Mouse (Mus musculus): Measurements from ENCODE around the gene Fancc.

Gene Fancc

GRCm38 (mm10) chr13:63496646-63497582 is at the start of gene Fancc:
TSS of gene Fancc (minus strand) at chr13:63497278.
- DNase-seq, result peak; percentile 55 to 70

GRCm38 (mm10) chr13:63545291-63545690 is 48.2 kb upstream of the Fancc start:
- DNase-seq, result no peak

GRCm38 (mm10) chr13:63544967-63545253 is 47.8 kb upstream of the Fancc start:
- no peak for DNase-seq

- no peak for DNase-seq
These were observed 47.3 kb upstream of the Fancc start for GRCm38 (mm10) chr13:63544119-63544966.

- no peak for DNase-seq
These were observed 46.4 kb upstream of the Fancc start for GRCm38 (mm10) chr13:63543459-63543858.

GRCm38 (mm10) chr13:63542796-63543384 is 45.8 kb upstream of the Fancc start:
- DNase-seq, result no peak

GRCm38 (mm10) chr13:63541510-63541909 is 44.4 kb upstream of the Fancc start:
- no peak for DNase-seq

- no peak for DNase-seq
These were observed 43.5 kb upstream of the Fancc start for GRCm38 (mm10) chr13:63540584-63540983.

GRCm38 (mm10) chr13:63534981-63535380 is 37.9 kb upstream of the Fancc start:
- no peak for DNase-seq

GRCm38 (mm10) chr13:63530857-63531256 is 33.8 kb upstream of the Fancc start:
- no peak for DNase-seq

- DNase-seq, result no peak
These were observed 33.3 kb upstream of the Fancc start for GRCm38 (mm10) chr13:63530371-63530764.

- DNase-seq, result no peak
These were observed 32.7 kb upstream of the Fancc start for GRCm38 (mm10) chr13:63529602-63530370.

- no peak for DNase-seq
These were observed 31.8 kb upstream of the Fancc start for GRCm38 (mm10) chr13:63528852-63529251.

GRCm38 (mm10) chr13:63528164-63528675 is 31.1 kb upstream of the Fancc start:
- peak; percentile 52 to 67 for DNase-seq

- DNase-seq, result no peak
These were observed 28.6 kb upstream of the Fancc start for GRCm38 (mm10) chr13:63525571-63526197.

- DNase-seq, result peak; percentile 68 to 75
These were observed 27.8 kb upstream of the Fancc start for GRCm38 (mm10) chr13:63524608-63525570.

GRCm38 (mm10) chr13:63524061-63524460 is 27.0 kb upstream of the Fancc start:
- DNase-seq, result peak; percentile 45 to 51

GRCm38 (mm10) chr13:63522832-63523231 is 25.8 kb upstream of the Fancc start:
- DNase-seq, result no peak

GRCm38 (mm10) chr13:63520110-63520509 is 23.0 kb upstream of the Fancc start:
- no peak for DNase-seq

- DNase-seq, result no peak
These were observed 19.5 kb upstream of the Fancc start for GRCm38 (mm10) chr13:63516535-63516934.

GRCm38 (mm10) chr13:63515542-63515941 is 18.5 kb upstream of the Fancc start:
- DNase-seq, result no peak

Data from kidney, postnatal 4 days (tissue).